Mouse (Mus musculus) liver, postnatal 0 days (tissue): ENCODE measurements around the gene Tpgs1. TPM values are rescaled to one million over a fixed set of nuclear protein-coding genes. Genes with fewer than 3 reads are reported as not detected.

Source experiments
- ATAC-seq: fragments of 200-750 bp; cut with Nextera tagmentation; 2 replicates; pipeline ENCODE4 v1.8.0; 2017; ENCODE audit warnings: mild to moderate bottlenecking, moderate library complexity
- DNase-seq: peaks from one replicate; pipeline ENCODE4 v3.0.0-alpha.2; 2016
- H3K27ac ChIP-seq: fragments of 300-500 bp; sonication (generic); 2 replicates; pipeline ENCODE4 v1.5.1; 2014; ENCODE audit warnings: antibody characterized with exemption, moderate library complexity, mild to moderate bottlenecking, low read depth
- H3K27me3 ChIP-seq: fragments of 300-500 bp; sonication (generic); 2 replicates; pipeline ENCODE4 v1.6.1; 2014; ENCODE audit warnings: low read length, control low read depth, mixed read lengths; ENCODE audit not compliant: insufficient read depth
- H3K36me3 ChIP-seq: fragments of 300-500 bp; sonication (generic); replicated peaks from 2 replicates; pipeline ENCODE4 v1.6.1; 2014; ENCODE audit warnings: mild to moderate bottlenecking, control low read depth, low read length, moderate library complexity, mixed read lengths; ENCODE audit not compliant: insufficient read depth
- H3K4me1 ChIP-seq: fragments of 300-500 bp; sonication (generic); 2 replicates; pipeline ENCODE4 v1.6.1; 2014; ENCODE audit warnings: antibody characterized with exemption, mild to moderate bottlenecking, control low read depth; ENCODE audit not compliant: insufficient read depth
- H3K4me2 ChIP-seq: fragments of 300-500 bp; sonication (generic); 2 replicates; pipeline ENCODE4 v1.6.1; 2014; ENCODE audit warnings: low read depth, mild to moderate bottlenecking, low read length, moderate library complexity, mixed read lengths
- H3K4me3 ChIP-seq: fragments of 300-500 bp; sonication (generic); 2 replicates; pipeline ENCODE4 v1.5.1; 2014; ENCODE audit warnings: low read depth, low read length
- H3K9ac ChIP-seq: fragments of 300-500 bp; sonication (generic); replicated peaks from 2 replicates; pipeline ENCODE4 v1.6.1; 2014; ENCODE audit warnings: mild to moderate bottlenecking, moderate library complexity
- H3K9me3 ChIP-seq: fragments of 300-500 bp; sonication (generic); 2 replicates; pipeline ENCODE4 v1.6.1; 2016; ENCODE audit warnings: mild to moderate bottlenecking, control low read depth, low read length, mixed read lengths
- CTCF ChIP-seq: sonication (generic); IDR thresholded peaks from 2 replicates; pipeline ENCODE4 v1.5.1; 2016; ENCODE audit warnings: antibody characterized with exemption, low read depth
- EP300 ChIP-seq: IDR thresholded peaks from 2 replicates; pipeline ENCODE4 v1.6.1; 2016; ENCODE audit warnings: antibody characterized with exemption, low read depth, mild to moderate bottlenecking
- WGBS: fragments of 180-500 bp; shearing (Covaris S2); extraction: QIAGEN DNeasy Blood & Tissue Kit; methylation state at CpG from one replicate; pipeline ENCODE4 v1.1.7; 2014; ENCODE audit not compliant: insufficient replicate concordance; 5-methylcytosine and 5-hydroxymethylcytosine counted together
- polyA plus RNA-seq: library from polyadenylated mRNA; unstranded; fragments of >200 nt; fragmentation: Nextera tagmentation; extraction: Ambion mirVana; gene quantifications from 2 replicates; pipeline ENCODE4 v1.2.1, GENCODE M21; 2015

The Tpgs1 gene
- polyA plus RNA-seq: 24.9 and 25.8 TPM in 2 replicates

DNA sequence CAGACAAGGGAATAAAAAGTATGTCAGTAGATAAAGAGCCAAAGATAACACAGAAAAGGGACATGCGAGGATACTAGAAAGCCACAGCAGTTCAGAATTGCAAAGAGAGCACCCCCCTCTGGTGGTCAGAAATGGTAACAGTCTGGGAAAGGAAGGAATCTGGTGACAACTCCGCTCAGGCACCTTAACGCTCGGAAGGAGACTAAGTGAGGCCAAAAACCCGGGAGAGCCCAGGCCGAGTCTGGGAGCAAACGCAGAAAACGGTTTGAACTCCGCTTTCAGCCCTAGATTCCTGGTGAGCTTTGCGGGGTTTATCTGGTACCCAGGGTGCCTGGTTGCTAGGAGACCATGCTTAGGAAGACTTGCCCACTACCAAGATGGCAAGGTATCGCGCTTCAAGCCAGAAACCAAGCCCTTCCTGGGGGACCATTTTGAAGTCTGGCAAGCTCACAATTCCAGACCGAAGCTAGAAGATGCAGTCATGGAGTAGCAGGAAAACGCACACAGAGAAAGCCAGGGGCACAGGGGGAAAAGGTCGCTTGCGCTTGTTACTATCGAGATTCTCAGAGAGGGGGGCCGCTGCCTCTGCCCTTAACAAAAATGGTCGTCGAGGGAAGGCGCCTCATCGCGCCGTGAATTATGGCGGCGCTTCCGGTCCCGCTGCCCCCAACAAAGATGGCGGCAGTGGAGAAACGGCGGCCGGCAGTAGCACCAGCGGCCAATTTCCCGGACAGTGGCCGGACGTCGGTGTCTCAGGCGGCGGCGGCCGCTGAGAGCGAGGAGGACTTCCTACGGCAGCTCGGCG lies at the start of gene Tpgs1:
Gene Tpgs1 (plus strand): TSS at position 599 of the 805 bp plus-strand sequence.
- Histone ChIP-seq H3K4me2 (peak within 1 kb of the TSS; percentile 72), H3K36me3 (0 out of 2 replicates have a peak, but pooled peaks cover 2% of the 10 kb centered on the region), H3K9me3 (no peaks in the 10 kb centered on the region), H3K9ac (peak within 1 kb of the TSS; percentile 64), H3K4me1 (peaks cover 13% of the 10 kb centered on the region), H3K27me3 (no peaks in the 10 kb centered on the region), H3K27ac (peak within 1 kb of the TSS; percentile 58), H3K4me3 (peak within 1 kb of the TSS; percentile 74)
- DNase-seq: peak; percentile 88
- peak; percentile 89 for ATAC-seq
- TF ChIP-seq CTCF (peak; percentile 93), EP300 (peak; percentile 64; the same call in 1 of the 2 replicates)
- 1% methylated on average over 44 of the region's 45 CpGs for WGBS

DNA sequence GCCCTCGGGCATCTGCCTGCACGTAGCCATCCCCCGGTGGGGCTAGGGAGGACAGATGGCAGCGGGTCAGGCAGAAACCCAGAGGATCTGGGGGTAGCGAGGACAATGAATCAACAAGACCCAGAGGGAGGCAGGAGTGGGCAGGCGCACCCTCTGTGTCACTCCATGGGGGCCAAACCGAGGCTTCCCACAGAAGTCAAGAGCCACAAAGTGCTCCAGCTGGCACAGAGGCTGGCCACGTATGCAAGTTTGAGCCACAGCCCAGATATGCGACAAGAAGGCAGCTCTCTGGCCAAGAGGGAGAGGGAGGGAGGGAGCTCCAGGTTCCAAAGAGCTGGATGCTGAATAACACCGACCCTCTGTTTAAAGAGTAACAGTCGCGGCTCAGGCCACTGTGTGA lies 45.2 kb upstream of the Tpgs1 start:
- Histone ChIP-seq H3K9me3 (no peaks in the 10 kb centered on the region), H3K4me3 (no peak overlapping the region), H3K27me3 (0 out of 2 replicates have a peak, but pooled peaks cover 1% of the 10 kb centered on the region), H3K9ac (no peak overlapping the region), H3K4me1 (no peaks in the 10 kb centered on the region), H3K4me2 (no peak overlapping the region), H3K36me3 (no peaks in the 10 kb centered on the region), H3K27ac (no peak overlapping the region)
- WGBS: 71% methylated on average over 12 of the region's 12 CpGs
- no peak for DNase-seq
- ATAC-seq: no peak
- TF ChIP-seq CTCF: no peak
- TF ChIP-seq EP300: no peak

- no peak for ATAC-seq
- Histone ChIP-seq H3K36me3 (no peaks in the 10 kb centered on the region), H3K4me2 (no peak overlapping the region), H3K4me1 (no peaks in the 10 kb centered on the region), H3K4me3 (no peak overlapping the region), H3K27me3 (no peaks in the 10 kb centered on the region), H3K9me3 (no peaks in the 10 kb centered on the region), H3K9ac (no peak overlapping the region), H3K27ac (no peak overlapping the region)
- 70% methylated on average over 9 of the region's 9 CpGs for WGBS
- no peak for DNase-seq
- TF ChIP-seq EP300 (no peak), CTCF (no peak)
Measured at GRCm38 (mm10) chr10:79625398-79625797, 43.8 kb upstream of the Tpgs1 start.

GRCm38 (mm10) chr10:79626156-79626555 lies 43.0 kb upstream of the Tpgs1 start:
- H3K36me3 ChIP-seq: no peaks in the 10 kb centered on the region
- DNase-seq (no peak), ATAC-seq (no peak)
- no peak overlapping the region for H3K4me2 ChIP-seq
- no peaks in the 10 kb centered on the region for H3K9me3 ChIP-seq
- H3K9ac ChIP-seq: no peak overlapping the region
- no peaks in the 10 kb centered on the region for H3K4me1 ChIP-seq
- 80% methylated on average over 10 of the region's 10 CpGs for WGBS
- H3K27me3 ChIP-seq: no peaks in the 10 kb centered on the region
- H3K4me3 ChIP-seq: no peak overlapping the region
- no peak overlapping the region for H3K27ac ChIP-seq
- TF ChIP-seq CTCF (no peak), EP300 (no peak)

DNA sequence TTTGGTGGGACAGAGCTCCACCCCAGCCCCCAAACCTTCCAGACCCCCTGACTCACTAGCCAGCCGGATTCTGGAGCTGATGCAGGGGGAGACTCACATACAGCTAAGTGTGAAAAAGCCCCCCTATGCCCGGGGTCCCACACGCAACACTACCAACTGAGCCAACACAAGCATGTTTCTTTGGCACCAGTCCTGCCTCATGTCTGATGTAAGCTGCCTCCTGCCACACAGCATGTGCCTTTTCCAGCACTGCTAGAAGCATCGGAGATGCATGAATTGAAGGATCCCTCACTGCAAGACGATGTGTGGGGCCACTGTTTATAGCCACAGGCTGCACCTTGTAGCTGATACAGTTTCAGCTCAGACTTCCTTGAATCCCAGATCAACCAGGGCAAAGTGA lies 40.8 kb upstream of the Tpgs1 start:
- ATAC-seq (no peak), DNase-seq (no peak)
- no peak overlapping the region for H3K4me3 ChIP-seq
- TF ChIP-seq EP300 (no peak), CTCF (no peak)
- no peaks in the 10 kb centered on the region for H3K9me3 ChIP-seq
- H3K36me3 ChIP-seq: no peaks in the 10 kb centered on the region
- H3K9ac ChIP-seq: no peak overlapping the region
- H3K4me2 ChIP-seq: no peak overlapping the region
- H3K27me3 ChIP-seq: no peaks in the 10 kb centered on the region
- H3K4me1 ChIP-seq: no peaks in the 10 kb centered on the region
- 62% methylated on average over 5 of the region's 5 CpGs for WGBS
- no peak overlapping the region for H3K27ac ChIP-seq

GRCm38 (mm10) chr10:79631432-79631831 lies 37.7 kb upstream of the Tpgs1 start:
- DNase-seq (no peak), ATAC-seq (no peak)
- H3K27ac ChIP-seq: no peak overlapping the region
- H3K4me2 ChIP-seq: no peak overlapping the region
- no peak for TF ChIP-seq EP300
- no peak for TF ChIP-seq CTCF
- H3K9me3 ChIP-seq: no peaks in the 10 kb centered on the region
- H3K36me3 ChIP-seq: no peaks in the 10 kb centered on the region
- no peak overlapping the region for H3K9ac ChIP-seq
- no peak overlapping the region for H3K4me3 ChIP-seq
- peaks cover 6% of the 10 kb centered on the region for H3K27me3 ChIP-seq
- no peaks in the 10 kb centered on the region for H3K4me1 ChIP-seq
- WGBS: 67% methylated on average over 4 of the region's 4 CpGs
